Mouse (Mus musculus) heart, adult 11 months (tissue): ENCODE results near the gene Gfod2.

Experiments used
- DNase-seq: peaks from one replicate; pipeline ENCODE4 v3.0.0; 2022

Gfod2 gene

GRCm38 (mm10) chr8:105758277-105759108 lies at the start of gene Gfod2:
TSS of gene Gfod2 (minus strand) at chr8:105758664.
- peak; percentile 100 for DNase-seq

- DNase-seq: peak; percentile 92
Measured at GRCm38 (mm10) chr8:105807766-105808165, 49.3 kb upstream of the Gfod2 start.

GRCm38 (mm10) chr8:105805964-105806363 lies 47.5 kb upstream of the Gfod2 start:
- DNase-seq: no peak

- no peak for DNase-seq
Measured at GRCm38 (mm10) chr8:105805346-105805745, 46.9 kb upstream of the Gfod2 start.

GRCm38 (mm10) chr8:105804797-105805196 lies 46.3 kb upstream of the Gfod2 start:
- no peak for DNase-seq

- no peak for DNase-seq
Measured at GRCm38 (mm10) chr8:105801153-105801904, 42.9 kb upstream of the Gfod2 start.

GRCm38 (mm10) chr8:105799091-105799812 lies 40.8 kb upstream of the Gfod2 start:
- peak; percentile 98 for DNase-seq

GRCm38 (mm10) chr8:105798408-105798807 lies 39.9 kb upstream of the Gfod2 start:
- DNase-seq: no peak

- DNase-seq: no peak
Measured at GRCm38 (mm10) chr8:105795785-105796184, 37.3 kb upstream of the Gfod2 start.

GRCm38 (mm10) chr8:105794009-105794598 lies 35.6 kb upstream of the Gfod2 start:
- no peak for DNase-seq

GRCm38 (mm10) chr8:105793331-105793730 lies 34.9 kb upstream of the Gfod2 start:
- no peak for DNase-seq

- DNase-seq: no peak
Measured at GRCm38 (mm10) chr8:105789626-105790025, 31.2 kb upstream of the Gfod2 start.

- no peak for DNase-seq
Measured at GRCm38 (mm10) chr8:105788927-105789326, 30.5 kb upstream of the Gfod2 start.

- DNase-seq: no peak
Measured at GRCm38 (mm10) chr8:105788241-105788640, 29.8 kb upstream of the Gfod2 start.

- DNase-seq: no peak
Measured at GRCm38 (mm10) chr8:105780298-105780697, 21.8 kb upstream of the Gfod2 start.

- DNase-seq: no peak
Measured at GRCm38 (mm10) chr8:105777833-105778232, 19.4 kb upstream of the Gfod2 start.

- DNase-seq: no peak
Measured at GRCm38 (mm10) chr8:105774498-105774897, 16.0 kb upstream of the Gfod2 start.

GRCm38 (mm10) chr8:105773441-105773861 lies 15.0 kb upstream of the Gfod2 start:
- DNase-seq: peak; percentile 91

- peak; percentile 90 for DNase-seq
Measured at GRCm38 (mm10) chr8:105771398-105772175, 13.1 kb upstream of the Gfod2 start.

- DNase-seq: no peak
Measured at GRCm38 (mm10) chr8:105770609-105771008, 12.1 kb upstream of the Gfod2 start.

- no peak for DNase-seq
Measured at GRCm38 (mm10) chr8:105768485-105769257, 10.2 kb upstream of the Gfod2 start.
